Mouse (Mus musculus) G1E (cell line): Measurements from ENCODE around the gene Med26.

Experiments
- CTCF ChIP-seq: IDR thresholded peaks from 2 replicates; pipeline ENCODE4 v1.5.1; 2012; ENCODE audit warnings: low read depth, low read length, inconsistent platforms, mixed read lengths
- GATA1 ChIP-seq: IDR thresholded peaks from 2 replicates; pipeline ENCODE4 v1.6.1; 2012; ENCODE audit warnings: borderline replicate concordance, low read length, inconsistent platforms, mixed read lengths

GRCm38 (mm10) chr8:72547802-72548643, at the start of gene Med26:
- TF ChIP-seq GATA1 (no peak), CTCF (no peak)
